Mouse (Mus musculus): ENCODE measurements around the gene Ablim1. TPM values are rescaled to one million over a fixed set of nuclear protein-coding genes. Genes with fewer than 3 reads are reported as not detected.

The Ablim1 gene
- polyA plus RNA-seq, 1 experiment from 2014 or later, result 12.4 TPM

DNA sequence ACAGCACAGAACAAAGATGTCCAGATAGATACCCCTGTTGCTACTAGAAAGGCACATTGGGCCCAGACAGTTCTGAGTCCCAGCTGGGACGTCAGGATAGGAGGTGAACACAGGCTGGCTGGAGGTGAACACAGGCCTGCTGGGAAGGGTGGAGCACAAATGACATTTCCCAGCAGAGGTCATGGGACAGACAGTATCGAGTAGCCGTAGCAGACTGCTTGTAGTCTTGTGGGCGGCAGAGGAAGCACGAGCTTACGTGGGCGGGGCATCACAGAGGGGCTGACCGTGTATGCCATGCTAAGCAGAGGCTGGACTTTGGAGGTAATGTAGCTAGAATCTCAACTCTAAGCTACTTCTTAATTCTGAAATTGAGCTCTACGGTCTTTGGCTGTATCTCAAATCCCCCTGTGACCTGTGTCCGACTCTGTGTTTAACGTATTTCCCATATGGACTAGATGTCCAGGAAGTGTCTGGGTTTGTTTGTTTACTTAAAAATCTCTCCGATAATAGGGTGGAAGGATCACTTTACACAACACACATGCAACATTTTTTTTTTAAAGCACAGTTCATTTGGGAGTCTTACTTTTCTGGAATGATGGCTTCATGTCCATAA is 114.1 kb downstream of the Ablim1 start:
- H3K36me3 ChIP-seq (ENCODE audit: control insufficient read depth, insufficient read depth), result no peaks in the 10 kb centered on the region
- H3K4me1 ChIP-seq (ENCODE audit: control insufficient read depth, low read depth, low read length), result peaks cover 11% of the 10 kb centered on the region
- H3K9ac ChIP-seq (ENCODE audit: low read depth, low read length), result no peak overlapping the region
- H3K4me3 ChIP-seq (ENCODE audit: low read depth, low read length), result no peak overlapping the region
- no peak overlapping the region for H3K4me2 ChIP-seq (ENCODE audit: low read depth, low read length)
- 25% methylated on average over 12 of the region's 12 CpGs for WGBS (ENCODE audit: insufficient replicate concordance)
- H3K9me3 ChIP-seq (replicated peaks; ENCODE audit: control insufficient read depth, low read length), result no peaks in the 10 kb centered on the region
- H3K27me3 ChIP-seq (ENCODE audit: control insufficient read depth, insufficient read depth, low read depth, low read length), result peaks cover 19% of the 10 kb centered on the region
- ATAC-seq (ENCODE audit: low read depth), result 0 out of 2 replicates have a peak, but pooled peaks have one; percentile 30
- H3K27ac ChIP-seq (ENCODE audit: low read length), result no peak overlapping the region

DNA sequence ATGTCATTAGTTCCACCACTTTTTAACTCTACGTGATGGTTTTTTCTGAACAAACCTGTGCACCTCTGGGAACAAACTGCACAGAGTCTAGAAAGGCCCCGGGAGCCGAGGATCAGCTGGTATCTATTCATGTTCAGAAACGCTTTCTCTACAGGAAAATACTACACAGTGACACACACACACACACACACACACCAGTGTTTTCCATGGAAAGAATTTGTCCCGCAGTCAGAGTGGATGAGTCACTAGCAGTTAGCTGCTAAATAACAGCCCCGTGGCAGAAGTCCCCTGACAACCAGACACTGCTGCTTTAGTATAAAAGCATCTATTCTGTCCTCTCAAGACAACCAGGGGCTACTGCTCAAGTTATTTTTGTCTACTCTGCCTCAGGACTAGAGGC is 115.4 kb downstream of the Ablim1 start:
- H3K36me3 ChIP-seq (ENCODE audit: control insufficient read depth, insufficient read depth), result no peaks in the 10 kb centered on the region
- ATAC-seq (ENCODE audit: low read depth), result no peak
- H3K4me2 ChIP-seq (ENCODE audit: low read depth, low read length), result no peak overlapping the region
- WGBS (ENCODE audit: insufficient replicate concordance), result 50% methylated on average over 6 of the region's 6 CpGs
- no peaks in the 10 kb centered on the region for H3K9me3 ChIP-seq (replicated peaks; ENCODE audit: control insufficient read depth, low read length)
- no peak overlapping the region for H3K9ac ChIP-seq (ENCODE audit: low read depth, low read length)
- H3K27me3 ChIP-seq (ENCODE audit: control insufficient read depth, insufficient read depth, low read depth, low read length), result peaks cover 19% of the 10 kb centered on the region
- no peak overlapping the region for H3K27ac ChIP-seq (ENCODE audit: low read length)
- H3K4me1 ChIP-seq (ENCODE audit: control insufficient read depth, low read depth, low read length), result peaks cover 11% of the 10 kb centered on the region
- H3K4me3 ChIP-seq (ENCODE audit: low read depth, low read length), result no peak overlapping the region

DNA sequence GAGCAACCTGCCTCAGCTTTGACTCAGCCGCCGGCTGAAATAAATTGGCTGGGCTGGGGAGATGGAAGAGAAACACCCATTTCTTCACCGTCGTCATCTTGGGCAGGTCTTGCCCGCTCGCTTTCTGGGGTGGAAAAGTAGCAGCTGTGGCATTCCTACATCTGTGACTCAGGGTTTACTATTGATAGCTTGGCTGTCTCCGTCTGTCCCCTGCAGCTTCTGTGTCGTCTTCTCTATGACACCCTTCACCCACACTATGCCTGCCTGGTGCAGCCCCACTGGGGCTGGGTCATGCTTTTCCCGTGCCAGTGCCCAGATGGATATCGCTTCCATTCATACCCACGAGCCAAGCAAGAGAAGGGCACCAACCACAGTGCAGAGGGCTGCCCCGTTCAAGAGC is 116.2 kb downstream of the Ablim1 start:
- Histone ChIP-seq H3K9me3 (replicated peaks; ENCODE audit: control insufficient read depth, low read length) (no peaks in the 10 kb centered on the region), H3K27ac (ENCODE audit: low read length) (no peak overlapping the region), H3K4me1 (ENCODE audit: control insufficient read depth, low read depth, low read length) (peaks cover 11% of the 10 kb centered on the region), H3K4me2 (ENCODE audit: low read depth, low read length) (no peak overlapping the region), H3K27me3 (ENCODE audit: control insufficient read depth, insufficient read depth, low read depth, low read length) (peaks cover 19% of the 10 kb centered on the region), H3K4me3 (ENCODE audit: low read depth, low read length) (no peak overlapping the region), H3K9ac (ENCODE audit: low read depth, low read length) (no peak overlapping the region), H3K36me3 (ENCODE audit: control insufficient read depth, insufficient read depth) (no peaks in the 10 kb centered on the region)
- ATAC-seq (ENCODE audit: low read depth), result no peak
- WGBS (ENCODE audit: insufficient replicate concordance), result 63% methylated on average over 12 of the region's 12 CpGs

DNA sequence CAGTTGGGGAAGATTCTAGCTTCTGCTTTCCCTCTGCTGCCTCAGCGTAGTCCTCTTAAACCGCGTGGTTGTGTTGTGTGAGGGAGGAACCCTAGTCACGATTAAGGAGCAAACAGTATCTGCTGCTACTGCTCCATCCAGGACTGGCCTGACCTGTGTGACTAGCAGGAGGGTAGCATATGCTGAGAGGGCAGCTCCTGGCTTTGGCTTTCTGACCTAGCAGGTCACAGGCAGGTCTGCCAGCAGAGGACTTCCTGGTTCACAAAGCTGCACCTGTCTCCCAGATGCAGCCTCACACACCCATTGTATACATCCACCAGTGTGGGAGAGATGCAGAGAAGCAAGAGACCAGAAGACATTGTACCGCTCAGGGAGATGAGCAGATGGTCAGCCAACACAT is 116.7 kb downstream of the Ablim1 start:
- peaks cover 19% of the 10 kb centered on the region for H3K27me3 ChIP-seq (ENCODE audit: control insufficient read depth, insufficient read depth, low read depth, low read length)
- H3K36me3 ChIP-seq (ENCODE audit: control insufficient read depth, insufficient read depth), result no peaks in the 10 kb centered on the region
- ATAC-seq (ENCODE audit: low read depth), result no peak
- H3K4me3 ChIP-seq (ENCODE audit: low read depth, low read length), result no peak overlapping the region
- no peak overlapping the region for H3K4me2 ChIP-seq (ENCODE audit: low read depth, low read length)
- no peak overlapping the region for H3K9ac ChIP-seq (ENCODE audit: low read depth, low read length)
- H3K4me1 ChIP-seq (ENCODE audit: control insufficient read depth, low read depth, low read length), result peaks cover 11% of the 10 kb centered on the region
- 32% methylated on average over 5 of the region's 5 CpGs for WGBS (ENCODE audit: insufficient replicate concordance)
- H3K27ac ChIP-seq (ENCODE audit: low read length), result peak overlapping the region; percentile 44; the same call in 1 of the 2 replicates
- H3K9me3 ChIP-seq (replicated peaks; ENCODE audit: control insufficient read depth, low read length), result no peaks in the 10 kb centered on the region

DNA sequence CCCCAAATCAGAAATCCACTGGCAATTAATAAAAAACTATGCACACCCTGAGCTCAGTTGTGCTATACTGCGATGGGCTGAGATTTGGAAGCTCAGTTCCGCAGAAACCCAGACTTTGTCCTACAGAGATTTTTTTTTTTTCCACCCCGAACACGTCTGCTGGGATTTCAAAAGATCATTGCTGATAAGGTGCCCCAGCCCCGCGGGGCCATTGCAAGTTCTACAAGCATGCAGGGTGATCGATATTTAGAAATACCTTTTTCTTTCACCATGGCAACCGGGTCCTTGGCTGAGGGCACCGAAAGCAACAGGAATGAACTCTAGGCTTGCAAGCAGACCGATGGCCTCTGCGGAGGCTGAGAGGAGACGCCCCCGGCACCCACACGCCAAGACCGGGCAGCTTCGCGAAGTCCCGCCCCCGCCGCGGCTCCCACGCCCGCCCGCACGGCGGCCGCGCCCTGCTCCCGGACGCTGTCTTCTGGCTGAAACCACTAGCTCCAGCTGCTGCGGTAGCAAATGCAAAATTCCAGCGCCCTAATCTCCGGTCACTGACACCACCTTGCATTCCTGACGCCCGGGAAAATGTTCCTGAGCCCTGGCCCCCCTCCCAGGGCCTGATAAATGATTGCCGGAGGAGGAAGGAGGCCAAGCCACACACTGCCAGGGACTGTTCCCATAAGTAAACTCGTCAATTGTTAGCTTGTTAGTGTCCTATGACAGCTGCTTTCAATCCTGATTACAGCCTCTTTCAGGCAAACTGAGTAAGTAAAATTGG is 117.5 kb downstream of the Ablim1 start:
- no peaks in the 10 kb centered on the region for H3K9me3 ChIP-seq (replicated peaks; ENCODE audit: control insufficient read depth, low read length)
- H3K27me3 ChIP-seq (ENCODE audit: control insufficient read depth, insufficient read depth, low read depth, low read length), result peaks cover 19% of the 10 kb centered on the region
- H3K27ac ChIP-seq (ENCODE audit: low read length), result peak overlapping the region; percentile 50
- peak overlapping the region; percentile 52 for H3K4me3 ChIP-seq (ENCODE audit: low read depth, low read length)
- peak; percentile 79 for ATAC-seq (ENCODE audit: low read depth)
- no peak overlapping the region; the same call in 1 of the 2 replicates for H3K9ac ChIP-seq (ENCODE audit: low read depth, low read length)
- H3K4me2 ChIP-seq (ENCODE audit: low read depth, low read length), result peak overlapping the region; percentile 49
- H3K4me1 ChIP-seq (ENCODE audit: control insufficient read depth, low read depth, low read length), result peaks cover 11% of the 10 kb centered on the region
- H3K36me3 ChIP-seq (ENCODE audit: control insufficient read depth, insufficient read depth), result no peaks in the 10 kb centered on the region
- WGBS (ENCODE audit: insufficient replicate concordance), result 4% methylated on average over 37 of the region's 37 CpGs

DNA sequence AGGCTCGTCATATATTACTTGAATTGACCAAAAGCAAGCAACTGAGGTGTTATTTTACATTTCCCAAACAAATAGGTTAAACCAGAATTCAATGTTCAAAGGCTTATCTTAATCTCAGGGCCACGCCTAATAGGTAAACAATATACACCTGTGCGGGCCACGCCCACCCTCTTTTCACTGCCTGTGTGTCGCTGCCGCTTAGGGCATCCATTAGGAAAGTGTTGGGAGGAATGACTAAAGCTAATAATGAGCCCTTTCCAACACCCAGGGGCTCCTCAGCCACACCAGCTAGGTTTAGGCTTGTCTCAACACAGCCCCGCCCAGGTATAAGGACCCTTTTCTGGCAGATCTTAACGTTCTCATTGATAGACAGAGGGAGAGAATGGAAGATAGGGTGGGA is 118.1 kb downstream of the Ablim1 start:
- H3K9ac ChIP-seq (ENCODE audit: low read depth, low read length), result no peak overlapping the region
- 29% methylated on average over 8 of the region's 8 CpGs for WGBS (ENCODE audit: insufficient replicate concordance)
- peak overlapping the region; percentile 33 for H3K27ac ChIP-seq (ENCODE audit: low read length)
- H3K4me3 ChIP-seq (ENCODE audit: low read depth, low read length), result peak overlapping the region; percentile 52
- ATAC-seq (ENCODE audit: low read depth), result no peak
- no peaks in the 10 kb centered on the region for H3K9me3 ChIP-seq (replicated peaks; ENCODE audit: control insufficient read depth, low read length)
- peaks cover 11% of the 10 kb centered on the region for H3K4me1 ChIP-seq (ENCODE audit: control insufficient read depth, low read depth, low read length)
- peak overlapping the region; percentile 49 for H3K4me2 ChIP-seq (ENCODE audit: low read depth, low read length)
- peaks cover 19% of the 10 kb centered on the region for H3K27me3 ChIP-seq (ENCODE audit: control insufficient read depth, insufficient read depth, low read depth, low read length)
- no peaks in the 10 kb centered on the region for H3K36me3 ChIP-seq (ENCODE audit: control insufficient read depth, insufficient read depth)

DNA sequence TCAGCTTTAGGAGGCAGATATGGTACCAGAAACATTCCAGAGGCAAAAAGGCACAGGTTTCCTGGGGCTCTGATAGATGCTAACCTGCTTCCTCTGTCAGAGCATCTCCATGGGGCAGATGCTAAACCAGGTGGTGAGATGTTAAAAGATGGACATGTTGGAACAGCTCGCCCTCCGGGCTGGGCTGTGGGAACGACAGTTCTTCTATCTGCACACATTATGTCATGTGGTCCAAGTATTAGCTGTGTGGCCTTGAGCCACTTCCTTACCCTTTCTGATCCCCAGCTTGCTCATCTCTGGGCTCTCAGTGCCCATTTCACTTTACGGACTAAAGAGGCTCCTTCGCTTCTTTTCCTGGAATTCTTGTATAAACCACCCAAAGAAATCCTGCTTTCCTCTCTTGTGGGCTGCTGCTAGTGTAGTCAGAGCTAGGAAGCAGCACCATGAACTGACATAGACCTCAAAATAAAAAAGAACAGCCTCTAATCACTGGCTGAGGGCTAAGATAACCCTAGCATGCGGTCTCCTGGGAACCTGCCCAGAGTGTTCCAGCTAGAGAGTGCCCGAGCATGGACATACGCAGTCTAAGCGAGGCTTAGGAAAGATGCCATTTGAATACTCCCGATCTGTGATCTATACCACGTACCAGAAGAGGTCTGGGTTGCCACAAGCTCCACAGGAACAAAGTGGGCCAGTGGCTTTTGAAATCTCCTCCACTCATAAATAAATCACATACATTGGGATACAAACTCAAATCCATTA is 119.4 kb downstream of the Ablim1 start:
- WGBS (ENCODE audit: insufficient replicate concordance), result 70% methylated on average over 11 of the region's 11 CpGs
- no peak for ATAC-seq (ENCODE audit: low read depth)

DNA sequence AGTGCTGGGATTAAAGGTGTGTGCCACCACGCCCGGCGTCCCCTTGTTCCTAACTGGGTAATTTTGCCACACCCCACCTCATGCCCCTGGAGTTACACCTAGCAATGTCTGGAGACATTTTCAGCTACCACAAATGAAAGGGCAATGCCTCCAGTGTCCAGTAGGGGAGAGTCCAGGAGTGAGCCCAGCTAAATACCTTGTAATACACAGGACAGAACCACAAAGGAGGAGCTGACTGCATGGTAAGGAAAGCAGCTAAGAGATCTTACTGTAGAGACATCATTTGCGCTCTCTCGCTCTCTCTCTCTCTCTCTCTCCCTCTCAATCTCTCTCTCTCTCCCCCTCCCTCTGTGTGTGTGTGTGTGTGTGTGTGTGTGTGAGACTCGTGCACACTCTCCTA is 120.8 kb downstream of the Ablim1 start:
- Histone ChIP-seq H3K27me3 (ENCODE audit: control insufficient read depth, insufficient read depth, low read depth, low read length) (peaks cover 19% of the 10 kb centered on the region), H3K4me3 (ENCODE audit: low read depth, low read length) (no peak overlapping the region), H3K9ac (ENCODE audit: low read depth, low read length) (no peak overlapping the region), H3K9me3 (replicated peaks; ENCODE audit: control insufficient read depth, low read length) (no peaks in the 10 kb centered on the region), H3K36me3 (ENCODE audit: control insufficient read depth, insufficient read depth) (no peaks in the 10 kb centered on the region), H3K27ac (ENCODE audit: low read length) (no peak overlapping the region), H3K4me1 (ENCODE audit: control insufficient read depth, low read depth, low read length) (peaks cover 11% of the 10 kb centered on the region), H3K4me2 (ENCODE audit: low read depth, low read length) (no peak overlapping the region)
- 65% methylated on average over 6 of the region's 6 CpGs for WGBS (ENCODE audit: insufficient replicate concordance)
- ATAC-seq (ENCODE audit: low read depth), result no peak

More for the DNA sequence above, 119.4 kb downstream of the Ablim1 start:
- Histone ChIP-seq H3K36me3 (ENCODE audit: control insufficient read depth, insufficient read depth) (no peaks in the 10 kb centered on the region), H3K9me3 (replicated peaks; ENCODE audit: control insufficient read depth, low read length) (no peaks in the 10 kb centered on the region), H3K4me3 (ENCODE audit: low read depth, low read length) (no peak overlapping the region), H3K9ac (ENCODE audit: low read depth, low read length) (no peak overlapping the region), H3K27ac (ENCODE audit: low read length) (no peak overlapping the region), H3K27me3 (ENCODE audit: control insufficient read depth, insufficient read depth, low read depth, low read length) (peaks cover 19% of the 10 kb centered on the region), H3K4me2 (ENCODE audit: low read depth, low read length) (no peak overlapping the region), H3K4me1 (ENCODE audit: control insufficient read depth, low read depth, low read length) (peaks cover 11% of the 10 kb centered on the region)
